Mouse (Mus musculus): Measurements from ENCODE around the gene Manbal. TPM values are rescaled to one million over a fixed set of nuclear protein-coding genes. Genes with fewer than 3 reads are reported as not detected.

The Manbal gene
- polyA plus RNA-seq (2015; fragmentation: Illumina TruSeq; extraction: RNeasy Lipid Tissue Mini Kit (QIAGEN cat#74804); ENCODE audit: low read depth, low replicate concordance) = 82.5 TPM

DNA sequence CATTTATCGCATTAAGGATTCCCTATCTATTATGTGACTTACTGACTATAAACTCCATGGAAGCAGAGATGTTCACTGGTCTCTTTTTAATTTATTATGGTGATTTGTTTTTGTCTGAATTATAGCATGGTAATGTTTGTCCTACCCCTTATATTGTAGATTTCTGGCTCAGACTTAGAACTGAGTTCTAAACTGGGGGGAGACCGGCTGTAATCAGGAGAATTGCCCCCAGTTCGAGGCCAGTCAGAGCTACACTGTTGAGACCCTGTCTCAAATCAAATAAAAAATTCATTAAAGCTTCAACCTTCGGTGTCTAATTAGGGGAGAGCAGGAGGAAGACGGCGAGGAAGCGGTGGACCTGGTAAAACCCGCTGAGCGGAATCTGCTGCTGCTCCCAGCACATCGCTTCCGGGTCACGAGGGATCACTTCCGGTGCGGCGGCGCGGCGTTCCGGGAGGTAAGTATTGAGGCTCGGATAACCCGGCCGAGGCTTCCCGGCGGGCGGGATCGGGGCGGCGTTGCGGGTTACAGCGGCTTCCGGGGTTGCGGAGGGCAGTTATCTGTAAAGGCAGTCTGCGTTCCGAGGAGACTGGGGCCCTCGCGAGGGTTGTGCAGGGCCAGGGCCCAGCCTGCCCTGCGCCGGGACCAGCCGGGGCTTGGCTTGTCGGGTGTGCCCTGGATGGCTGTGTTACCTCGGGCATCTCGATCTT is at the start of gene Manbal:
Gene Manbal, plus strand, starts transcription at position 411 of the 710 bp plus-strand sequence.

DNA sequence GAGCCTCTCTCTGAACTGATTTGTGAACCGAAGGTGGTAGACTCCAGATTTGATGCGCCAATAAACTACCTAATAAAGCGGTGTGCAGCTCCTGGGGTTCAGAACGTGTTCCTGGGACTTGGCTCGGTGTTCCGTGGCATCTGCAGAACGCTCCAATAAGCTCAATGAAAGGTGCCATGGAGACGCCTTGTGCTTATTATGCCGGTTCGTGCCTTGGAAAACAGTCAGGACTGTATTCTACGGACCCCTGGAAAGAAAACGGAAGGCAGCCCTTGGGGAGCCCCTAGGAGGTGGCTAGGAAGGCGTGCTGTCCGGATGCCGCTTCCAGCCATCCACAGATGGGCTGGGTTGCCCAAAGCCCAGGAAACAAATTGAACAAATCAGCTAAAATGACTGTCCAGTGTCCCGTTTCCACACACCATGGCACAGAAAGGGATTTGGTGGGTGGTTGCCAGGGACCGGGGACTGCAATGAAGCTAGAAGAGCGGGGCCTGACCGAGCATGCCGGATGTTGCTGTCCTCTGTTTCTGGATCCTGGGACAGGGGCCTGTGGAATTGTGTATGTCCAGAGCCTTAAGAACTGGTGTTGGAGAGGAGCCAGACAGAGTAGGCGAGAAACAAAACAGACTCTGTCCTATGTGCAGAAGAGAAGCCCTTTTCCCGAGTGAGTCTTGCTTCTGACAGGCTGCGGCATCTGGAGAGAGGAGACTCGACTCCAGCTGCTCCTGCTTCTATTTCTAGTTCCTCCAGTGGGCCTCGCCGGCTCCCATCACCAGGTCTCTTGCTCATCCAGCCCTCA is 19.8 kb upstream of the Manbal start, which contains the start of gene Ghrh:
Gene Ghrh, minus strand, starts transcription at position 146 of the 799 bp plus-strand sequence.

DNA sequence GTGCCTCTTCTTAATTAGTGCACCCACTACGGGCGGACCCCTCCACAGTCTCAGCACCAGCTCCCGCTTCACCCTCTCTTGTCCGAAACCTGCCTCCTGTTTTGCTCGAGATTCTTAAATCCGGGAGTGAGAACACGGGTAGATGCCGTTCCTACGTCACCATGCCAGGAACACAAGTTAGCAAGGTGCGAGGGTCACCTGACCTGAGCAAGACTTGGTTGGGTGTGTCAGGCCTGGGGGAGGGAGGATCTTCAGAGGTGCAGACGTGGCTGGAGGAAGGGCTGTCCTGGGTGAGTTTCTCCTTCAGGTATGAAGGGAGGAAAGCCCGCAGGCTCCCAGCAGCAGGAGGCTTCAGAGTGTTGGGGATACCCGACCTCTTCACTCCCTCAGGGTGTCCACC is 50.8 kb downstream of the Manbal start, which contains the start of gene Src:
Gene Src, plus strand, starts transcription at position 239 of the 400 bp plus-strand sequence.

Other genes starting within 250 kb of the Manbal start
- gene Samhd1, start 232.3 kb upstream of the Manbal start, polyA plus RNA-seq (2015; fragmentation: Illumina TruSeq; extraction: RNeasy Lipid Tissue Mini Kit (QIAGEN cat#74804); ENCODE audit: low read depth, low replicate concordance) = 14.9 TPM
- 1.7 TPM for gene Rbl1, start 163.1 kb upstream of the Manbal start, polyA plus RNA-seq (2015; fragmentation: Illumina TruSeq; extraction: RNeasy Lipid Tissue Mini Kit (QIAGEN cat#74804); ENCODE audit: low read depth, low replicate concordance)
- 113 TPM for gene Rpn2, start 88.6 kb upstream of the Manbal start, polyA plus RNA-seq (2015; fragmentation: Illumina TruSeq; extraction: RNeasy Lipid Tissue Mini Kit (QIAGEN cat#74804); ENCODE audit: low read depth, low replicate concordance)
- gene Mroh8, start 88.0 kb upstream of the Manbal start, polyA plus RNA-seq (2015; fragmentation: Illumina TruSeq; extraction: RNeasy Lipid Tissue Mini Kit (QIAGEN cat#74804); ENCODE audit: low read depth, low replicate concordance) = 0.37 TPM
- gene Ghrh, start 20.1 kb upstream of the Manbal start, polyA plus RNA-seq (2015; fragmentation: Illumina TruSeq; extraction: RNeasy Lipid Tissue Mini Kit (QIAGEN cat#74804); ENCODE audit: low read depth, low replicate concordance) = 1.3 TPM
- 56.0 TPM for gene Src, start 50.9 kb downstream of the Manbal start, polyA plus RNA-seq (2015; fragmentation: Illumina TruSeq; extraction: RNeasy Lipid Tissue Mini Kit (QIAGEN cat#74804); ENCODE audit: low read depth, low replicate concordance)
- gene Nnat, start 192.5 kb downstream of the Manbal start, polyA plus RNA-seq (2015; fragmentation: Illumina TruSeq; extraction: RNeasy Lipid Tissue Mini Kit (QIAGEN cat#74804); ENCODE audit: low read depth, low replicate concordance) = 327 TPM
- 99.9 TPM for gene Blcap, start 203.7 kb downstream of the Manbal start, polyA plus RNA-seq (2015; fragmentation: Illumina TruSeq; extraction: RNeasy Lipid Tissue Mini Kit (QIAGEN cat#74804); ENCODE audit: low read depth, low replicate concordance)